Mouse (Mus musculus) mesoderm, embryonic 11.5 days (tissue): ENCODE data around the gene 2700097O09Rik.
"Not testable (repeated sequence)": the region's sequence is repeated elsewhere in the genome, so short reads cannot be mapped to it uniquely, and the experiment has no call there.

Source experiments
- DNase-seq: peaks from one replicate; pipeline ENCODE4 v3.0.0-alpha.2; 2012; ENCODE audit warnings: low read depth, low spot score

2700097O09Rik gene

DNA sequence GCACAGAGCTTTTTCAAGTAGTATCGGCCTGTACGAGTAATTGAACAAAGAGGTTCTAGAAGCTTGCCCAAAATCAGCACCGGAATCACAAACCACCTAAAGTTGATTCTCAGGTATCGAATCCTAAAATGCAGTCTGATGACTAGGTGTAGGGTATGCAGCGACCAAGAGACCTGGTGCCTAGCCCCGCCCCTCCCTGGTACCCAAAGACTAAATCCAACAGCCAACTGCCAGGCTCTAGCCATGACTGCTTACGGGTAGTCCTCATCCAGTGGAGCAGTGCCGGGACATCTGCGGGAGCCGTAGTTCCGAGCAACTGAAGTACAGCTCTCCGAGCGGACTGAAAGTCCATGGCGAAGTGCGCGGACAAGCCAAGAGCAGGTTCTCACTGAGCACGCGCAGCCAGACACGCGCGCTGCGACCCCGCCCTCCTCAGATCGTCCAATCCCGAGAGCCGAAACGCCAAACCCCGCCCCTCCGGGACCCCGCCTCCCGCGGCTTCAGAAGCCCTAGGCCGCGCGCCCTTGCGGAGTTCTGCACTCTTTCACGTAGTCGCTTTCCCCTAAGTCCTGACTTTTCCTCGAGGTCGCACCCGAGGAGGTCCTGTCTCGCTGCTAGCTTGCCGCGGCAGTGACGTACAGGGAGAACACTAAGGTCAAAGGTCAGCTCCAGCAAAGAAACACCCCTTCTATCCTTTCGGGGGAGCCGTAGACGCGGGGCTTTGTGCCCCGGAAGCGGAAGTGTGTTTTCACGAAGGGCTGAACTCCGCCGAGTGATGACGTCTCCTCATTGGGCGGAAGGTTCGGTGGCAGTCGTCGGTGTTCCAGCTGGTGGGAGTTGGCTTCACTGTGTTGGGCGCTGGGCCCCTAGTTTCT, at the start of gene 2700097O09Rik, which contains the start of gene Srp54a:
Gene 2700097O09Rik, minus strand, starts transcription at position 385 of the 875 bp plus-strand sequence.
Gene Srp54a, plus strand, starts transcription at position 537 of the 875 bp plus-strand sequence.
- peak; percentile 95 for DNase-seq

- not testable (repeated sequence) for DNase-seq
These were observed 44.8 kb upstream of the 2700097O09Rik start for GRCm38 (mm10) chr12:55124731-55125130.

- not testable (repeated sequence) for DNase-seq
These were observed 44.3 kb upstream of the 2700097O09Rik start, which contains the start of gene Fam177a for GRCm38 (mm10) chr12:55124242-55124641. Gene Fam177a, plus strand, starts transcription at chr12:55124469.

DNA sequence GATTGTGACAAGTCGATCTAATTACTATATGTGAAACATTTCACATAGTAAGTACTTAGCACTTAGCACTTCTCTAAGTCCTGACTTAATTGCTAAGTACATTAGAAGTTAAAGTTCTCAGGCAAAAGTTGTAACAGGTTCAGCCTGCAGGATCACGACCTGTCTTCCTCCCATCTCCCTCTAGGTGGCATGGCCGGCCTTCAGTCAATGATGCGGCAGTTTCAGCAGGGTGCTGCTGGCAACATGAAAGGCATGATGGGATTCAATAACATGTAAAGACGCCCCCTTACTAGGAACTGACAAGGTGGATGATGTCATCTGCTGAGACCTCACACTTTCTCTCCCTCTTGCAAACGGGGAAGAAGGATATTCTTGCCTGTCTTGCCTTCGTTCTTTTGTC, 32.7 kb upstream of the 2700097O09Rik start:
- not testable (repeated sequence) for DNase-seq

GRCm38 (mm10) chr12:55092127-55092526, 12.2 kb upstream of the 2700097O09Rik start:
- not testable (repeated sequence) for DNase-seq

GRCm38 (mm10) chr12:55080601-55080942, 662 bp upstream of the 2700097O09Rik start:
- DNase-seq = not testable (repeated sequence)

- not testable (repeated sequence) for DNase-seq
These were observed 1.2 kb downstream of the 2700097O09Rik start for GRCm38 (mm10) chr12:55078706-55079105.

GRCm38 (mm10) chr12:55075296-55075695, 4.6 kb downstream of the 2700097O09Rik start:
- no peak for DNase-seq

- DNase-seq = no peak
These were observed 6.2 kb downstream of the 2700097O09Rik start for GRCm38 (mm10) chr12:55073686-55074085.

GRCm38 (mm10) chr12:55072495-55072894, 7.4 kb downstream of the 2700097O09Rik start:
- DNase-seq = no peak

DNA sequence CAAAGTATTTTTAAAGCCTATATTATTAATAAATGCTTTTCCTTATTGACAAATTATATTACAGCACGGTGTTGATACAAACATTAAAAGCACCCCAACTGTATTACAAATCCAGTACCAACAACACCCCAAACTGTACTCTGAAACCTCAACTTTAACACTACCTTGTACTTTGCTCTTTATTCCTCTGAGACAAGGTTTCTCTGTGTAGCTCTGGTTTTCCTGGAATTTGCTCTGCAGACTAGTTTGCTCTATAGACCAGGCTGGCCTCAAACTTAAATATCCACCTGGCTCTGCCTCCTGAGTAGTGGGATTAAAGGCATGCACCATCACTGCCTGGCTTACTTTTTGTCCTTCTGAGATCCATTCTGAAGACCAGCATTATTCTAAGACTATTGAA, 17.8 kb downstream of the 2700097O09Rik start:
- no peak for DNase-seq

GRCm38 (mm10) chr12:55061006-55061405, 18.9 kb downstream of the 2700097O09Rik start:
- no peak for DNase-seq

- DNase-seq = no peak
These were observed 19.6 kb downstream of the 2700097O09Rik start for GRCm38 (mm10) chr12:55060212-55060898.

DNA sequence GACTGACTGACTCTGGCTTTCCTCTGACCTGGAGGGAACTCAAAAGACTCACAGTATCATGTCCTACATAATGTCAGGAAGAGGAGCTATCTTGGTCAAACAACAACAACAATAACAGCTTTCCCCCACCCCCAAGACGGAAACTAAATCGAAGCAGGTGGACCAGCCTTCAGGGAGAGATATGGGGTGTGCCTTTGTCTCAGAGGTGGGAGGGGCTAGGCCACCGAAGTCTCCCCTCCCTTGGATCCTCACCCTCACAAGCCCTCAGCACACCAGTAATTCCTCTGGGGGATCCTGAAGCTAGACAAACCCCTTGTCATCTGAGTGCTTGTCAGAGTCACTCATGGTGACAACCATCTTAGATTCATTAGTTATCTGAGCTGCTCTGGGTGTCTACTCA, 20.1 kb downstream of the 2700097O09Rik start:
- DNase-seq = no peak

DNA sequence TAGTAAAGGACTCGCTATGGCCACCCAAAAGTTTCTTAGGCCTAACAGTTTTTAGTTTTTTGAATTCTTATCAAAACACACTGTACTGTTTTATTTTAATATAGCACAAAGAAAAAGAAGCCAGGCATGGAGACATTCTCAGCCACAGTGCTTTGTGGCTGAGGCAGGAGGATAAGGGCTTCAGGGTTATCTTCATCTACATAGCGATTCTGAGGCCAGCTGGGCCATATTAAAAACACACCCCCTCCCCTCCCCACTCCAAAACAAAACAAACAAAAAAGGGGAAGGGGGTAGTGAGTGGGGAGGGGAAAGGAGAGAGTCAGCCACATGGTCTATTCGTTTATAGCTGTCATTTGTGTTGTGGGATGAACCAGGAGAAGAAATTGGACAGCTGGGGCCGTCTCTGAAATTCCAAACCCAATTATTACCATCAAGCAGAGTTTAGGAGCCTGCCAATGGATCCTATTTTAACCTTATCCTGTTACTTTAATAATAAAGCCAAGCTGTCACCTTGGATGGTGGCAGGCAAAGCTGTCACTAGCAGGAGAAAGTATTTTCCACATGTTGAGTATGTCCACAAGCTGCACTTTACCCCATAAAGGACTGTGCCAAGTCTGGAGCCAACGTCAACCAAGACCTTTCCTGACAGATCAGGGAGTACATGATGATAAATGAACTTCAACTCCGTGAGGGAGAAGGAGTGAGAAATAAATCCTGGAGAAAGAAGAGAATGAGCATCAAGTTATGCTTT, 20.9 kb downstream of the 2700097O09Rik start:
- DNase-seq = no peak

- no peak for DNase-seq
These were observed 23.2 kb downstream of the 2700097O09Rik start for GRCm38 (mm10) chr12:55056703-55057102.

DNA sequence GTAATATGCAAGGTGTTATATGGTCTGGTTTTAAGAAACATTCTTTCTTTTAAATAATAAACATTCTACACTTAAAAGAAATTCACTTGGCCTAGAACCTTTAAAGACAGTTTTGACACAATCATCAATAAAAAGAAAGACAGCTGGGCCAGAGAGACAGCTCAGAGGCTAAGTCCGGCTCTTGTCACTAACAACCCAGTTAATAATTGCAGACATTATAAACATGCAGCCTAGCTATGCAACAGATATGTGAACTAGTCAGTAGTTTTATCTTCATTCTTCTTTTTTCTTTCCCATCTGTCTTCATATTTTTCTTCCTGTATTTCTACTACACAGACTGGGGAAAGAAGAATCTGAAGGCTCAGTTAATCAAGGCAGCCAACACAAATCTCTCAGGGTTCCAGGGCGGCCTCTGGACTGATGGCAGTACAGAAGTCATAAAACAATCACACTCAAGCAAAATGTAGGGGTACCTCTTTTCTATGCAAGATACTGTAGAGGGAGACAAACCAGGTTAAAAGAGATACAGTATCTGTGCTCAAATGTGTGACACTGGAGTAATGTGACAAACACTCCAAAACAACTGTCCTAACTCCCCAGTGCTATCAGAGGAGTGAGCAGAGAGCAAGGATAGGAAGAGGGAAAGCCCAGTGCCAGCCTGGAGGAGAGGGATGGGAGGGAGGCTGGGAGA, 25.2 kb downstream of the 2700097O09Rik start:
- DNase-seq = no peak

DNA sequence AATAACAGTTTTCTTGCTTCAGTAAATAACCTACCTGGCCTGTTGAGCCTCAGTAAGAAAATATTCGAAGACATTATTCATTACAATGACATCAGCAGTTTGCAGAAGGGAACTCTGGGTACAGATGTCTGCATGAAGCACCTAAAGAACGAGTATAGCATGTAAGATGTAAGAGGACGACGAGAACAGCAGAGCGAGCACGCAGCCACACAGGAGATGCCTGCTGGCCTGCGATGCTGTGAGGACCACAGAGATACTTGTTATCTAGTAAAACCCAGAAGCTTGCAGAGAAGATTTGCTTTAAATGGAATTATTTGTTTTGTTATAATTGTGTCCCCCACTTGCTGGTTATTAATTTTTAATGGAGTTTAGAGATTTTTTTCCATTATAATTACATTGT, 26.6 kb downstream of the 2700097O09Rik start:
- no peak for DNase-seq

DNA sequence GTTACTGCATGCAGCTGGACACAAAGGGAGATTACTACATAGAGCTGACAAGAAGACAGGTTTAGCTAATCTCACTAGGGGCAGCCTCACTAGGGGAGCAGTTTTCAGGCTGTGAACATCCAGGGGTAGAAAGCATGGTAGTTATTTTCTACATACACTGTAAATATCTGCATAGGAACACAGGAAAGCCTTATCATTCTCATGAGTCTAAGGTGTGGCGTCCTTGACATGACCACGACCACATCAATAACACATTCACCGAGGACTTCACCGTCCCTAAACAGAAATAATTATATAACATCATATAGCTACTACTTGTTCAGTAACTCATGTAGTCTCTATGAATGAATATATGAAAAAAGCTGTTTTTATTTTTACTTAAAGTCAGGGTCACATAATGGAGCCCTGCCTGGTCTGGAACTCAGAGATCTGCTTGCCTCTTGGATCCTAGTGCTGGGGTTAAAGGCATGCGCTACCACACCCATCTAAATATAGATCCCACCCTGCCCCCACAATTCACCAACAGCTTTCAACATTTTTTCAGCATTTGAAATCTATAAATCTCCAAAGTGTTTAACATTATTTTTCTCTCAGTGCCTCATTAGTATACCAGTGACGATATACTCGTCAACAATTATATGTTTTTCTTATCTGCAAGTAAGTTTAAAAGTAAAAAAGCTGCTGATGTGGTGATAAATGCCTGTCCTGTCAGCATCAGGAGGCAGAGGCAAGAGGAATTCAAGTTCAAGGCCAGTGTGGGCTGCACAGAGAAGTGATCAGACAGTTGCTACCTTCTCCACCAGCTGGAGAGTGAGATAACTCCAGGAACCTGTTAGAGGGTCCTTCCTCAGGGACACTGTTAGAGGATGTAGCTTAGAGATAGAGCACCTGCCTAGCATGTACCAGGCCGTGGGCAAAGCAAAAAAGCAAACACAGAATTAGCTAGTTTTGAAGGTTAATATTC, 28.4 kb downstream of the 2700097O09Rik start:
- DNase-seq = no peak

GRCm38 (mm10) chr12:55049731-55050353, 30.1 kb downstream of the 2700097O09Rik start:
- DNase-seq = no peak
